Mouse (Mus musculus) MEL (cell line): Measurements from ENCODE around the gene Efnb1. TPM values are rescaled to one million over a fixed set of nuclear protein-coding genes. Genes with fewer than 3 reads are reported as not detected.

ENCODE experiments used
- DNase-seq: peaks from one replicate; pipeline ENCODE4 v3.0.0; 2011; ENCODE audit warnings: low read depth, low spot score
- H3K27ac ChIP-seq: 2 replicates; pipeline ENCODE4 v1.5.1; 2012; ENCODE audit warnings: low read depth, mild to moderate bottlenecking, control low read depth, low read length, moderate library complexity; ENCODE audit not compliant: control insufficient read depth
- H3K27me3 ChIP-seq, 2 experiments: fragments of 150-350 bp in 1 of 2; sonication (generic) in 1 of 2; 2 replicates each; pipeline ENCODE4 v1.6.1; 2012; ENCODE audit warnings: low read length in 2 of 2, mild to moderate bottlenecking in 2 of 2, improper control_type of control experiment in 1 of 2, moderate library complexity in 1 of 2; ENCODE audit not compliant: insufficient read depth in 2 of 2, control insufficient read depth in 1 of 2
- H3K36me3 ChIP-seq, 2 experiments: 2 replicates each; pipeline ENCODE4 v1.6.1; 2012 to 2014; ENCODE audit warnings: low read length in 2 of 2, improper control_type of control experiment in 1 of 2, inconsistent platforms in 1 of 2, mild to moderate bottlenecking in 1 of 2; ENCODE audit not compliant: insufficient read depth in 2 of 2, control insufficient read depth in 1 of 2
- H3K4me1 ChIP-seq, 2 experiments: fragments of 150-350 bp in 1 of 2; sonication (generic) in 1 of 2; 2 replicates each; pipeline ENCODE4 v1.6.1; 2012; ENCODE audit warnings: low read length in 2 of 2, improper control_type of control experiment in 1 of 2, mild to moderate bottlenecking in 1 of 2; ENCODE audit not compliant: insufficient read depth in 2 of 2, control insufficient read depth in 1 of 2
- H3K4me3 ChIP-seq, 2 experiments: fragments of 150-350 bp in 1 of 2; sonication (generic) in 1 of 2; 2 replicates each; pipeline ENCODE4 v1.5.1; 2012; ENCODE audit warnings: low read depth in 2 of 2, low read length in 2 of 2, mild to moderate bottlenecking in 2 of 2, moderate library complexity in 2 of 2, control low read depth in 1 of 2, improper control_type of control experiment in 1 of 2; ENCODE audit not compliant: control insufficient read depth in 1 of 2, insufficient read depth in 1 of 2
- H3K79me2 ChIP-seq: 2 replicates; pipeline ENCODE4 v1.6.1; 2012; ENCODE audit warnings: mild to moderate bottlenecking, low read length, moderate library complexity; ENCODE audit not compliant: control insufficient read depth, poor library complexity, insufficient read depth
- H3K9ac ChIP-seq: 2 replicates; pipeline ENCODE4 v1.6.1; 2012; ENCODE audit warnings: low read depth, mild to moderate bottlenecking, control low read depth, low read length, moderate library complexity; ENCODE audit not compliant: control insufficient read depth, poor library complexity, severe bottlenecking
- H3K9me3 ChIP-seq: fragments of 150-350 bp; sonication (generic); replicated peaks from 2 replicates; pipeline ENCODE4 v1.6.1; 2012; ENCODE audit warnings: mild to moderate bottlenecking, low read length, improper control_type of control experiment, moderate library complexity; ENCODE audit not compliant: insufficient read depth
- CHD1 ChIP-seq: IDR thresholded peaks from 2 replicates; pipeline ENCODE4 v1.6.1; 2012; ENCODE audit warnings: low read depth, mild to moderate bottlenecking, inconsistent platforms, low read length, improper control_type of control experiment
- CHD2 ChIP-seq: IDR thresholded peaks from 2 replicates; pipeline ENCODE4 v1.6.1; 2011; ENCODE audit warnings: low read length, improper control_type of control experiment
- EP300 ChIP-seq, 2 experiments: IDR thresholded peaks; 2 replicates each; pipeline ENCODE4 v1.6.1; 2011; ENCODE audit warnings: improper control_type of control experiment in 2 of 2, low read length in 2 of 2, low read depth in 1 of 2, mild to moderate bottlenecking in 1 of 2
- GABPA ChIP-seq: IDR thresholded peaks from 2 replicates; pipeline ENCODE4 v1.6.1; 2012; ENCODE audit warnings: low read depth, mild to moderate bottlenecking, inconsistent platforms, low read length, improper control_type of control experiment, moderate library complexity
- KAT2A ChIP-seq: conservative IDR thresholded peaks from 2 replicates; pipeline ENCODE4 v1.6.1; 2012; ENCODE audit warnings: low read depth, low read length, improper control_type of control experiment, inconsistent platforms
- MAFK ChIP-seq: IDR thresholded peaks from 2 replicates; pipeline ENCODE4 v1.6.1; 2011; ENCODE audit warnings: low read depth, mild to moderate bottlenecking, low read length, improper control_type of control experiment, borderline replicate concordance
- MAX ChIP-seq: IDR thresholded peaks from 2 replicates; pipeline ENCODE4 v1.6.1; 2011; ENCODE audit warnings: low read length, improper control_type of control experiment
- MEF2A ChIP-seq: IDR thresholded peaks from 2 replicates; pipeline ENCODE4 v1.6.1; 2014; ENCODE audit warnings: low read depth, mild to moderate bottlenecking, inconsistent platforms, low read length, improper control_type of control experiment; ENCODE audit not compliant: poor library complexity, insufficient replicate concordance, severe bottlenecking; ENCODE audit errors: extremely low read depth
- MYC ChIP-seq: IDR thresholded peaks from 2 replicates; pipeline ENCODE4 v1.6.1; 2011; ENCODE audit warnings: low read depth, mild to moderate bottlenecking, low read length, improper control_type of control experiment, moderate library complexity
- POLR2A ChIP-seq, 2 experiments: IDR thresholded peaks; 2 replicates each; pipeline ENCODE4 v1.6.1; 2011 to 2012; ENCODE audit warnings: low read length in 2 of 2, mild to moderate bottlenecking in 2 of 2, control low read depth in 1 of 2, improper control_type of control experiment in 1 of 2, low read depth in 1 of 2, moderate library complexity in 1 of 2; ENCODE audit not compliant: control insufficient read depth in 1 of 2, insufficient read depth in 1 of 2, poor library complexity in 1 of 2
- POLR2AphosphoS2 ChIP-seq: IDR thresholded peaks from 2 replicates; pipeline ENCODE4 v1.6.1; 2011; ENCODE audit warnings: low read length, improper control_type of control experiment
- POLR2AphosphoS5 ChIP-seq: IDR thresholded peaks from 2 replicates; pipeline ENCODE4 v1.6.1; 2012; ENCODE audit warnings: low read depth, borderline replicate concordance, mild to moderate bottlenecking, inconsistent platforms, low read length, moderate library complexity, mixed read lengths
- SIN3A ChIP-seq: IDR thresholded peaks from 2 replicates; pipeline ENCODE4 v1.6.1; 2012; ENCODE audit warnings: low read length, improper control_type of control experiment, inconsistent platforms
- TCF12 ChIP-seq: IDR thresholded peaks from 2 replicates; pipeline ENCODE4 v1.6.1; 2014; ENCODE audit warnings: low read depth, mild to moderate bottlenecking, inconsistent platforms, low read length, improper control_type of control experiment, moderate library complexity
- UBTF ChIP-seq: IDR thresholded peaks from 2 replicates; pipeline ENCODE4 v1.6.1; 2012; ENCODE audit warnings: low read depth, mild to moderate bottlenecking, inconsistent platforms, low read length, improper control_type of control experiment, moderate library complexity, borderline replicate concordance; ENCODE audit not compliant: insufficient read depth
- USF2 ChIP-seq, 2 experiments: IDR thresholded peaks; 2 replicates each; pipeline ENCODE4 v1.6.1; 2011 to 2012; ENCODE audit warnings: improper control_type of control experiment in 2 of 2, low read length in 2 of 2, borderline replicate concordance in 1 of 2, inconsistent platforms in 1 of 2, low read depth in 1 of 2, mild to moderate bottlenecking in 1 of 2; ENCODE audit not compliant: insufficient read depth in 1 of 2
- ZC3H11A ChIP-seq: IDR thresholded peaks from 2 replicates; pipeline ENCODE4 v1.6.1; 2012; ENCODE audit warnings: low read depth, mild to moderate bottlenecking, inconsistent platforms, low read length, improper control_type of control experiment
- ZMIZ1 ChIP-seq: IDR thresholded peaks from 2 replicates; pipeline ENCODE4 v1.6.1; 2012; ENCODE audit warnings: low read depth, mild to moderate bottlenecking, inconsistent platforms, low read length, improper control_type of control experiment, moderate library complexity
- polyA plus RNA-seq, 2 experiments: library from polyadenylated mRNA; stranded (reverse) in 1 of 2; unstranded in 1 of 2; fragments of >175 nt in 1 of 2; fragments of >200 nt in 1 of 2; gene quantifications; 2 replicates each; pipeline versions ENCODE4 v1.2.1 to v1.2.4; 2012; ENCODE audit warnings: low replicate concordance in 2 of 2, low read depth in 1 of 2; ENCODE audit not compliant: insufficient read length in 2 of 2, insufficient read depth in 1 of 2, missing spikeins in 1 of 2
- total RNA-seq: library from RNA; depleted of rRNA; stranded (reverse); fragments of 300-350 nt; gene quantifications from 2 replicates; pipeline ENCODE4 v1.2.3, GENCODE M21; 2012

Gene Efnb1
- total and polyA plus RNA-seq, 3 experiments: 6.0 to 8.2 TPM; not detected in 1

GRCm38 (mm10) chrX:99185081-99185596 is 49.2 kb downstream of the Efnb1 start:
- no peaks in the 10 kb centered on the region for H3K79me2 ChIP-seq
- H3K9me3 ChIP-seq: no peaks in the 10 kb centered on the region
- H3K4me3 ChIP-seq: no peak overlapping the region
- H3K36me3 ChIP-seq: no peaks in the 10 kb centered on the region
- no peaks in the 10 kb centered on the region; a peak in 1 of 4 replicates for H3K27me3 ChIP-seq
- no peak overlapping the region for H3K27ac ChIP-seq
- no peak for DNase-seq
- TF ChIP-seq ZC3H11A (no peak), TCF12 (no peak), MYC (no peak), MAX (no peak), ZMIZ1 (no peak), POLR2AphosphoS5 (no peak), KAT2A (no peak), EP300 (IDR thresholded peaks at IDR 0.05; ENCODE audit: low read depth in 1 of 2, low read length in 2 of 2) (no peak), MAFK (no peak), CHD2 (no peak), POLR2AphosphoS2 (no peak), MEF2A (no peak)
- H3K4me1 ChIP-seq: no peaks in the 10 kb centered on the region
- H3K9ac ChIP-seq: no peak overlapping the region

- Histone ChIP-seq H3K4me3 (no peak overlapping the region), H3K4me1 (no peaks in the 10 kb centered on the region), H3K27me3 (no peaks in the 10 kb centered on the region; a peak in 1 of 4 replicates), H3K79me2 (no peaks in the 10 kb centered on the region), H3K9ac (no peak overlapping the region), H3K27ac (no peak overlapping the region), H3K9me3 (no peaks in the 10 kb centered on the region), H3K36me3 (no peaks in the 10 kb centered on the region)
- no peak for DNase-seq
- TF ChIP-seq EP300 (IDR thresholded peaks at IDR 0.05; ENCODE audit: low read depth in 1 of 2, low read length in 2 of 2): no peak
- no peak for TF ChIP-seq GABPA
- TF ChIP-seq UBTF: no peak
- no peak for TF ChIP-seq USF2 (IDR thresholded peaks at IDR 0.05; ENCODE audit: borderline replicate concordance in 1 of 2, insufficient read depth in 1 of 2, low read depth in 1 of 2, low read length in 2 of 2)
- TF ChIP-seq POLR2A (IDR thresholded peaks at IDR 0.05; ENCODE audit: control insufficient read depth in 1 of 2, insufficient read depth in 1 of 2, low read depth in 1 of 2, low read length in 2 of 2, poor library complexity in 1 of 2): no peak
- no peak for TF ChIP-seq KAT2A
- no peak for TF ChIP-seq CHD1
- no peak for TF ChIP-seq SIN3A
- TF ChIP-seq, all 39 proteins: peak for 0
These were observed 50.8 kb downstream of the Efnb1 start for GRCm38 (mm10) chrX:99186497-99187435.
